Comparison of ENCODE assay signal across 18 mouse cellular contexts in genomic region chr17:87334162-87334561, GRCm38 (mm10).
"Had no signal": no experiment of that assay in that cellular context is flagged by ENCODE, and none has a peak within 500 bp of the region (broad histone marks: within the 10 kb centered on the region; RNA-seq: fewer than 3 reads in every experiment).

No protein-coding gene starts in this region.

- H3K27ac ChIP-seq: liver, embryonic 13.5 days; midbrain, embryonic 10.5 days; midbrain, embryonic 13.5 days; stomach, postnatal 0 days had no signal

- ATAC-seq: midbrain, embryonic 13.5 days had no signal

- H3K4me3 ChIP-seq: liver, embryonic 13.5 days; midbrain, embryonic 10.5 days; midbrain, embryonic 13.5 days had no signal

- H3K9me3 ChIP-seq: midbrain, embryonic 10.5 days; midbrain, embryonic 13.5 days had no signal

- H3K4me2 ChIP-seq: liver, embryonic 13.5 days; midbrain, embryonic 13.5 days had no signal

- DNase-seq: kidney, adult 18-20 months; kidney, adult 9 months; kidney, postnatal 14 days; kidney, postnatal 4 days; layer of hippocampus, postnatal 36 days; liver, embryonic 13.5 days; lung, adult 2 months; lung, postnatal 14 days; lung, postnatal 4 days; right cerebral cortex, adult 18-20 months; right cerebral cortex, postnatal 14 days; right cerebral cortex, postnatal 4 days; thymus, adult 2 months; thymus, postnatal 14 days; thymus, postnatal 4 days had no signal

- H3K9ac ChIP-seq: liver, embryonic 13.5 days; midbrain, embryonic 13.5 days had no signal

- H3K36me3 ChIP-seq: midbrain, embryonic 10.5 days; midbrain, embryonic 13.5 days had no signal

- H3K27me3 ChIP-seq: liver, embryonic 13.5 days had no signal
